Mouse (Mus musculus) hindlimb bud, embryonic 11.5 days (tissue): ENCODE results near the gene Ints6.

Source experiments
- DNase-seq: peaks from one replicate; pipeline ENCODE4 v3.0.0-alpha.2; 2012; ENCODE audit warnings: low read depth, low spot score; ENCODE audit errors: extremely low spot score

Gene Ints6

GRCm38 (mm10) chr14:62637436-62638344, 123.3 kb downstream of the Ints6 start:
- DNase-seq, result no peak

- DNase-seq, result no peak
Measured at GRCm38 (mm10) chr14:62627951-62628350, 133.0 kb downstream of the Ints6 start.
